Mouse (Mus musculus): ENCODE measurements around the gene BC030499. TPM values are rescaled to one million over a fixed set of nuclear protein-coding genes. Genes with fewer than 3 reads are reported as not detected.

BC030499 gene
- polyA plus RNA-seq, 1 experiment, result not detected

GRCm38 (mm10) chr11:78278853-78279252, 11.8 kb upstream of the BC030499 start:
- H3K4me1 ChIP-seq (ENCODE audit: control insufficient read depth, insufficient read depth, insufficient read length, low read length), result peaks cover 6% of the 10 kb centered on the region; the same call in 1 of the 2 replicates
- H3K27ac ChIP-seq (replicated peaks; ENCODE audit: low read depth, low read length), result no peak overlapping the region
- H3K4me3 ChIP-seq (ENCODE audit: insufficient read depth, low read depth, low read length), result no peak overlapping the region

- no peak overlapping the region for H3K4me3 ChIP-seq (ENCODE audit: insufficient read depth, low read depth, low read length)
- no peak overlapping the region for H3K27ac ChIP-seq (replicated peaks; ENCODE audit: low read depth, low read length)
- H3K4me1 ChIP-seq (ENCODE audit: control insufficient read depth, insufficient read depth, insufficient read length, low read length), result peaks cover 6% of the 10 kb centered on the region; the same call in 1 of the 2 replicates
These were observed 11.1 kb upstream of the BC030499 start for GRCm38 (mm10) chr11:78279586-78279985.

GRCm38 (mm10) chr11:78289146-78289763, 1.4 kb upstream of the BC030499 start:
- H3K4me1 ChIP-seq (ENCODE audit: control insufficient read depth, insufficient read depth, insufficient read length, low read length), result no peaks in the 10 kb centered on the region
- no peak overlapping the region for H3K4me3 ChIP-seq (ENCODE audit: insufficient read depth, low read depth, low read length)
- no peak overlapping the region for H3K27ac ChIP-seq (replicated peaks; ENCODE audit: low read depth, low read length)

- Histone ChIP-seq H3K4me3 (ENCODE audit: insufficient read depth, low read depth, low read length) (no peak overlapping the region), H3K27ac (replicated peaks; ENCODE audit: low read depth, low read length) (no peak overlapping the region), H3K4me1 (ENCODE audit: control insufficient read depth, insufficient read depth, insufficient read length, low read length) (no peaks in the 10 kb centered on the region)
These were observed 3.9 kb downstream of the BC030499 start for GRCm38 (mm10) chr11:78294585-78294984.

GRCm38 (mm10) chr11:78300917-78301316, 10.3 kb downstream of the BC030499 start:
- peak overlapping the region; percentile 48 for H3K4me3 ChIP-seq (ENCODE audit: insufficient read depth, low read depth, low read length)
- no peak overlapping the region for H3K27ac ChIP-seq (replicated peaks; ENCODE audit: low read depth, low read length)
- H3K4me1 ChIP-seq (ENCODE audit: control insufficient read depth, insufficient read depth, insufficient read length, low read length), result peaks cover 3% of the 10 kb centered on the region; the same call in 1 of the 2 replicates

GRCm38 (mm10) chr11:78301357-78302084, 10.9 kb downstream of the BC030499 start, which contains the start of gene Spag5:
TSS of gene Spag5 (plus strand) at chr11:78301529.
- H3K27ac ChIP-seq (replicated peaks; ENCODE audit: low read depth, low read length), result no peak within 1 kb of the TSS
- peaks cover 3% of the 10 kb centered on the region; the same call in 1 of the 2 replicates for H3K4me1 ChIP-seq (ENCODE audit: control insufficient read depth, insufficient read depth, insufficient read length, low read length)
- peak within 1 kb of the TSS; percentile 48 for H3K4me3 ChIP-seq (ENCODE audit: insufficient read depth, low read depth, low read length)

- no peak overlapping the region for H3K27ac ChIP-seq (replicated peaks; ENCODE audit: low read depth, low read length)
- peaks cover 3% of the 10 kb centered on the region; the same call in 1 of the 2 replicates for H3K4me1 ChIP-seq (ENCODE audit: control insufficient read depth, insufficient read depth, insufficient read length, low read length)
- H3K4me3 ChIP-seq (ENCODE audit: insufficient read depth, low read depth, low read length), result no peak overlapping the region
These were observed 14.6 kb downstream of the BC030499 start for GRCm38 (mm10) chr11:78305272-78305671.

- H3K27ac ChIP-seq (replicated peaks; ENCODE audit: low read depth, low read length), result 0 out of 2 replicates have a peak overlapping the region, but pooled peaks have one; percentile 19
- H3K4me1 ChIP-seq (ENCODE audit: control insufficient read depth, insufficient read depth, insufficient read length, low read length), result no peaks in the 10 kb centered on the region; the same call in 1 of the 2 replicates
- H3K4me3 ChIP-seq (ENCODE audit: insufficient read depth, low read depth, low read length), result no peak overlapping the region
These were observed 20.3 kb downstream of the BC030499 start for GRCm38 (mm10) chr11:78310861-78311511.

- H3K27ac ChIP-seq (replicated peaks; ENCODE audit: low read depth, low read length), result no peak overlapping the region
- no peak overlapping the region for H3K4me3 ChIP-seq (ENCODE audit: insufficient read depth, low read depth, low read length)
- H3K4me1 ChIP-seq (ENCODE audit: control insufficient read depth, insufficient read depth, insufficient read length, low read length), result no peaks in the 10 kb centered on the region; the same call in 1 of the 2 replicates
These were observed 23.0 kb downstream of the BC030499 start for GRCm38 (mm10) chr11:78313662-78314061.

GRCm38 (mm10) chr11:78318411-78318810, 27.8 kb downstream of the BC030499 start:
- H3K4me3 ChIP-seq (ENCODE audit: insufficient read depth, low read depth, low read length), result no peak overlapping the region
- H3K4me1 ChIP-seq (ENCODE audit: control insufficient read depth, insufficient read depth, insufficient read length, low read length), result peaks cover 4% of the 10 kb centered on the region; the same call in 1 of the 2 replicates
- no peak overlapping the region for H3K27ac ChIP-seq (replicated peaks; ENCODE audit: low read depth, low read length)

- Histone ChIP-seq H3K4me1 (ENCODE audit: control insufficient read depth, insufficient read depth, insufficient read length, low read length) (peaks cover 4% of the 10 kb centered on the region; the same call in 1 of the 2 replicates), H3K4me3 (ENCODE audit: insufficient read depth, low read depth, low read length) (no peak overlapping the region), H3K27ac (replicated peaks; ENCODE audit: low read depth, low read length) (no peak overlapping the region)
These were observed 31.6 kb downstream of the BC030499 start for GRCm38 (mm10) chr11:78322076-78322831.

- H3K27ac ChIP-seq (replicated peaks; ENCODE audit: low read depth, low read length), result no peak within 1 kb of the TSS
These were observed 32.2 kb downstream of the BC030499 start, which contains the start of gene Aldoc for GRCm38 (mm10) chr11:78322860-78323259. TSS of gene Aldoc (plus strand) at chr11:78322968.

GRCm38 (mm10) chr11:78324000-78324785, 33.6 kb downstream of the BC030499 start:
- H3K4me3 ChIP-seq (ENCODE audit: insufficient read depth, low read depth, low read length), result no peak overlapping the region
- H3K4me1 ChIP-seq (ENCODE audit: control insufficient read depth, insufficient read depth, insufficient read length, low read length), result peaks cover 4% of the 10 kb centered on the region; the same call in 1 of the 2 replicates
- no peak overlapping the region for H3K27ac ChIP-seq (replicated peaks; ENCODE audit: low read depth, low read length)

More at GRCm38 (mm10) chr11:78322860-78323259, 32.2 kb downstream of the BC030499 start, which contains the start of gene Aldoc:
- peaks cover 4% of the 10 kb centered on the region; the same call in 1 of the 2 replicates for H3K4me1 ChIP-seq (ENCODE audit: control insufficient read depth, insufficient read depth, insufficient read length, low read length)
- H3K4me3 ChIP-seq (ENCODE audit: insufficient read depth, low read depth, low read length), result no peak within 1 kb of the TSS

GRCm38 (mm10) chr11:78324965-78325364, 34.3 kb downstream of the BC030499 start:
- Histone ChIP-seq H3K4me1 (ENCODE audit: control insufficient read depth, insufficient read depth, insufficient read length, low read length) (peaks cover 4% of the 10 kb centered on the region; the same call in 1 of the 2 replicates), H3K27ac (replicated peaks; ENCODE audit: low read depth, low read length) (no peak overlapping the region), H3K4me3 (ENCODE audit: insufficient read depth, low read depth, low read length) (no peak overlapping the region)

Data from brown adipose tissue, adult 24 weeks (tissue).